Mouse (Mus musculus) urinary bladder, postnatal 36 days (tissue): ENCODE data around the gene Dpm2.

Experiments used
- DNase-seq, 2 experiments: peaks; one replicate each; pipeline ENCODE4 v3.0.0; 2022; ENCODE audit warnings: low spot score in 2 of 2, mixed read lengths in 1 of 2

Dpm2 gene

DNA sequence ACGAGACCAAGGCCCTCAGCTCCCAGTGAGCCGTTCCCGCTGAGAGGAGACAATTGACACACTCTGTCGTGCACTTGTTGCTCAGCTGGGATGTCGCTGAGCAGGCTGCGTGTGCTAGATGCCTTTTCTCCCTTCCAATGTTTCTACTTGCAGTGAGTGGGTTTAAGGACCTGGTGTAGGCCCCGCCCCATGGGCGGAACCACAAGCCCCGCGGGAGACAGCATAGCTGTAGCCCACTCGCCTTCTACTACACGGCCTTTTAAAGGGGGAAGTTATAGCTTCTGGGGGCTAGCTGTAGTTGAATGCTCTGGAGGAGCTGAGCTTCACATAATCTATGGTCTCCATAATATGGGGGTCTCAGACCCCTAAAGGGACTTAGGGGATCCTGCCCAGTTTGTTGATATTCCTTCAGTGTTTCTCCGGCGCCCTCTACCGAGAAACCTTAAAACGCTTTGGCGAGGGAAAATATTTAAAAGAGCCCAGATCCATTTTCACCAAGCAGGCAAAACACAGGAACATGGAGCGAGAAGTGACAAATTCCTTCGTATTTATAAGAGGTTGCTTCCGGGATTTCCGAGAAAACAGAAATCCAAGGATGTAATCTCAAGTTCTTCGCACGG, 40.1 kb downstream of the Dpm2 start:
- peak in 1 of 2 experiments; percentile 47 for DNase-seq

DNA sequence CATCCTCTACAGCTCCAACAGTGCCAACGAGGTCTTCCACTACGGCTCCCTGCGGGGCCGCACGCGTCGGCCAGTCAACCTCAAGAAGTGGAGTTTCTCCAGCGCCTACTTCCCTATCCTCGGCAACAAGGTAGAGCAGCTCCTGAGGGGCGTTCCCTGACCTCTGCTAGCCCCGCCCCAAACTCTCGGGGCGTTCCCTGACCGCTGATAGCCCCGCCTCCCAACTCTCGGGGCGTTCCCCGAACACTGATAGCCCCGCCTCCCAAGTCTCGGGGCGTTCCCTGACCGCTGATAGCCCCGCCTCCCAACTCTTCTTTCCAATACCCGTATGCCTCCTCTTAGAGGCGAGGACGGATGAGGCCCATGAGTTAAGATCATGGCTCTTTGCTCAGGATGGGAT, 41.6 kb downstream of the Dpm2 start:
- no peak for DNase-seq

DNA sequence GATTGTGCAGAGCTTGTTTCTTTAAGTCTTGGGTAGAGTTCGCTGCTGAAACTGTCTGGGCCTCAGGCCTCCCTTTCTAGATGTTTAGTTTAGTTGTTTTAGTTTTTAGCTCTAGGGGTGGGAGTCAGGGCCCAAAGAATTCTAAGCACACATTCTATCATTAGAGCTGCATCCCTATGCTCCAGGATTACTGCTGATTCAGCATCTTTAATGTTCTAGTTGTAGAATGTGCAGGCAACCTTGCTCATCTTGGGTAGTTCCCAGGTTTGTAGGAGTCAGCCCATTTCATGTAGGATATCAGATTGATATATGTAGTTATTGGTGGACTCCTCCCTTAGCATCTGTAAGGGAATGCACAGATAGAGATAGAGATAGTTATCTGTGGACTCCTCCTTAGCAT, 46.5 kb downstream of the Dpm2 start:
- no peak for DNase-seq

GRCm38 (mm10) chr2:32617601-32618000, 46.9 kb downstream of the Dpm2 start:
- no peak for DNase-seq

DNA sequence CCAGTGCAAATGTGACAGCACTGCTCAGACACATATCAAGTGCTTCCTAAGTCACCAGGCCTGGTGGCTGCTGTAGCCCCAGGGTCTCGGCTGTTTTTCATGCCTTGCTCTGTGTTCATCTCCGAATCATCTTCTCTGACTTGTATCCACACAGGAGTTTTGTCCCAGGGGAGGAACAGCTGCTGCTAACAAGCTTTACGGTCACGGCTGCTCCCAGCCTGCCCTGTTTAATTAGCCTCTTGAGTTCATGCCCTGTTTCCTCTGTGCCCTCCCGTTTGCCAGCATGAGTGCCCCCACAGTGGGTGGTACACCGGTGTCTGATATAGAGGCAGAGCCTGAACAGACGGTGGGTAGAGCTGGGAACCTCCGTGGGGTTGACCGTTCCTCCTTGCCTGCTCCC, 47.4 kb downstream of the Dpm2 start:
- DNase-seq = no peak

DNA sequence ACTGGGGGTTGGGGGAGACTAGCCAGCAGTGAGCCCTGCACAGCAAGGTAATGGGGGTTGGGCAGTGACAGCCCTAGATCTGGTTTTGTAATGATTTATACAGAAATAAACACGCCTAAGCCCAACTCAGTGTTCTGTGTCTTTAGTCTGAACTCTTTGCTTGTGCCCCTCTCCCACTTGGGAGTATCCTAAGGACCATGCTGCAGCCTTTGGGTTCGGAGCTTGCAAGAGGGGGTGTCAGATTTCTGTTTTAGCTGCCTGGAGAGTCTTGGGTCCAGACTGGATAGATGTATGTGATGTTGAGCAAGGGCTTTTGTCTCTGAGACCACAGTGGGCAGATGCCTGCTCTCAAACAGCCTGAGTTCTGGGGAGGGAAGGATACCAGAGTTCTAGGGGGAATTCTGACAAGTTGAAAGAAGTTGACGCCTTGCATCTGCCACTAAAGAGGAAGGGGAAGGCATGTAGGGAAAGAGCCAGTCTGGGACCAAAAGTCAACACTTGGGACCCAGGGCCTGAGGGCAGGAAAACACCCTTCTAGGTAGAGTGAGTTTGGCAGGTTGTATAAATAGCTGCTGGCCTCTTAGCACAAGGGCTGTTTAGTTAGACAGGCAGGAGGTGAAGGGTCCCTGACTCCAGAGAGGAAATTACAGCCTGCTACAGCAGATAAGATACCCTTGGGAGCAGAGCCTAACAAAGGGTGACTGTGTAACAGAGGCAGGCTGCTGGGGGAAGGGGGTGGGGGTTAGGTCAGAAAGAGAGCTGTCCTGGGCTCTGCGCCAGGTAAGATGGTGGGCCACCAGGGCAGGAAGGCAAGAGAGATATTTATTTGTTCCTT, 50.2 kb downstream of the Dpm2 start:
- peak in 1 of 2 experiments; percentile 43 for DNase-seq

- DNase-seq = no peak
Observed at GRCm38 (mm10) chr2:32621517-32621859, 50.8 kb downstream of the Dpm2 start, which contains the start of gene Ak1. Ak1 (plus strand) TSS chr2:32621758.
